Mouse (Mus musculus): ENCODE measurements around the gene 3830406C13Rik.

GRCm38 (mm10) chr14:12296391-12296790, 12.4 kb downstream of the 3830406C13Rik start:
- TF ChIP-seq POLR2A (IDR thresholded peaks at IDR 0.05; ENCODE audit: borderline replicate concordance, control insufficient read depth, low read depth, low read length) (no peak), CTCF (IDR thresholded peaks at IDR 0.05; ENCODE audit: control insufficient read depth, insufficient read depth, low read length) (no peak)

All from bone marrow, adult 2 months (tissue).